Mouse (Mus musculus) bone marrow, adult 2 months (tissue): ENCODE results near the gene Nlgn1. TPM values are rescaled to one million over a fixed set of nuclear protein-coding genes. Genes with fewer than 3 reads are reported as not detected.

Experiments used
- H3K27ac ChIP-seq: fragments of 200-500 bp; 2 replicates; pipeline ENCODE4 v1.5.1; 2012; ENCODE audit warnings: low read depth, mild to moderate bottlenecking, control low read depth, inconsistent platforms, low read length; ENCODE audit not compliant: control insufficient read depth, poor library complexity, insufficient read depth
- H3K4me1 ChIP-seq: fragments of 200-500 bp; 2 replicates; pipeline ENCODE4 v1.6.1; 2011; ENCODE audit warnings: low read length; ENCODE audit not compliant: control insufficient read depth, insufficient read depth
- H3K4me3 ChIP-seq: fragments of 200-500 bp; replicated peaks from 2 replicates; pipeline ENCODE3; 2011; ENCODE audit warnings: mild to moderate bottlenecking, low read depth, low read length, control low read depth; ENCODE audit not compliant: control insufficient read depth
- CTCF ChIP-seq: fragments of 200-500 bp; IDR thresholded peaks from 2 replicates; pipeline ENCODE4 v1.5.1; 2011; ENCODE audit warnings: low read length, control low read depth; ENCODE audit not compliant: control insufficient read depth, insufficient read depth
- POLR2A ChIP-seq: fragments of 200-500 bp; IDR thresholded peaks from 2 replicates; pipeline ENCODE4 v1.6.1; 2011; ENCODE audit warnings: low read depth, mild to moderate bottlenecking, control low read depth, low read length, borderline replicate concordance; ENCODE audit not compliant: control insufficient read depth
- WGBS: fragments of 180-500 bp; shearing (Covaris S2); methylation state at CpG from one replicate; pipeline ENCODE4 v1.1.7; 2018; 5-methylcytosine and 5-hydroxymethylcytosine counted together
- polyA plus RNA-seq: library from polyadenylated mRNA; stranded (reverse); fragments of >200 nt; gene quantifications from 2 replicates; pipeline ENCODE4 v1.2.4, GENCODE M21; 2011; ENCODE audit warnings: low replicate concordance; ENCODE audit not compliant: missing spikeins, insufficient read depth, insufficient read length

The Nlgn1 gene
- polyA plus RNA-seq, 1 experiment = 1.5 TPM

DNA sequence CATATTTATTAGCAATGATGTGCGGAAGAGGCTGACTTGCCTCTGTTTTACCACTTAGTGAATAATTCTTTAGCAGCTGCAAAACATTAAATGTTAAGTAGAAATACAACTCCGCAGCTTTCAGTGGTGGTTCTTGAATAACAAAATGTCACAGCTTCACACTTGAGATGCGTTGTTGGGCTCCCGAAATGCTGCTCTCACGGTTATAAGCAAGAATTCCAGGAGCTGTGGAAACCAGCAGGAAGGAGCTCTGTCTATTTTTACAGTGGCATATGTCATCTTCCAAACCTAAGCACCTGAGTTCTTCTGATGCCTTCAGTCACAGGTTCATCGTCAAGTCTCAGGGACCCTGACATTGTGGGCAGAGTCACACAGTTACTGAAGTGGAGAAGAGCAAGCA, 556.8 kb downstream of the Nlgn1 start:
- Histone ChIP-seq H3K4me1 (no peaks in the 10 kb centered on the region; the same call in 1 of the 2 replicates), H3K4me3 (no peak overlapping the region), H3K27ac (no peak overlapping the region)
- TF ChIP-seq POLR2A = no peak
- TF ChIP-seq CTCF = no peak
- WGBS = 76% methylated on average over 6 of the region's 6 CpGs

GRCm38 (mm10) chr3:25773908-25774307, 558.4 kb downstream of the Nlgn1 start:
- Histone ChIP-seq H3K27ac (no peak overlapping the region), H3K4me1 (no peaks in the 10 kb centered on the region), H3K4me3 (no peak overlapping the region)
- WGBS = 68% methylated on average over 4 of the region's 4 CpGs
- TF ChIP-seq POLR2A (no peak), CTCF (no peak)

DNA sequence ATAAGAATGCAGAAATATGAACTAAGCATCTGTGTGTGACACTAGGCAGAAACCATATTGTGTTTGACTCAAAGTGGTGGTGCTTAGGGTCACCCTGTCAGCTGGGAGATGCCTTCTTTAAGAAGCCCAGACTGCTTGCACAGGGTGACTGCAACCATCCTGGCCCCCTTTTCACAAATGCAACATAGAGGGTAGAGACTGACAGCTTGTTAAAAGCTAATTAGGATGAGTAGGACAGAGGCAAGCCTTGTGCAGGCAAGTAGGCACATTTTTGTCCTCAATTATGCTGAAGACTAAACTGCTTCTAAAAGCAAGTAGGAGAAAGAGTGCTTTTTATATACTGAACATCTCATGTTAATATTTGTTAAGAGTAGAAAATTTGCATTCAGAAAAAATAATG, 558.8 kb downstream of the Nlgn1 start:
- no peak overlapping the region for H3K4me3 ChIP-seq
- H3K27ac ChIP-seq = no peak overlapping the region
- TF ChIP-seq POLR2A (no peak), CTCF (no peak)

GRCm38 (mm10) chr3:25763689-25764088, 568.6 kb downstream of the Nlgn1 start:
- H3K27ac ChIP-seq = no peak overlapping the region
- WGBS = 79% methylated on average over 4 of the region's 4 CpGs
- TF ChIP-seq CTCF (no peak), POLR2A (no peak)
- no peak overlapping the region for H3K4me3 ChIP-seq
- no peaks in the 10 kb centered on the region for H3K4me1 ChIP-seq

More for the DNA sequence above, 558.8 kb downstream of the Nlgn1 start:
- H3K4me1 ChIP-seq = no peaks in the 10 kb centered on the region

DNA sequence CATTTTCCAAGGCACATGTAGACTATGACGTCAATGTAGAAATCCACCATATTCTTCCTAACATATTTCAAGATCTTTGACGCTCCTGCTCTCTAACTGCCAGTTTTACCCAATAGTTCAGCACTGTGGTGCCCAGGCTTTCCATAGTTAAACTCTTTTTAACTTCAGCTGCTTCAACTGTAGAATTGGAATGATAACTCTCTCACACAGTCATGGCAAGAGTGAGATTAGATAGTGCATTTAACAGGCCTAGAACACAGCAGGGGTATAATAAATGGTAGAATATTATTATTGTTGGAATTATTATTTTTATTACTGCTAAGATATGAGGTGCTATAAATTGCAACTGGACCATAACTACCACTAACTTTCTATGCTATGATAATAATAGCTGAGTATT, 574.4 kb downstream of the Nlgn1 start:
- WGBS = 81% methylated on average over 2 of the region's 2 CpGs
- TF ChIP-seq POLR2A (no peak), CTCF (no peak)
- no peak overlapping the region for H3K4me3 ChIP-seq
- no peak overlapping the region for H3K27ac ChIP-seq
- no peaks in the 10 kb centered on the region for H3K4me1 ChIP-seq

- no peak overlapping the region for H3K4me3 ChIP-seq
These were observed 608.1 kb downstream of the Nlgn1 start for GRCm38 (mm10) chr3:25724111-25724510.

DNA sequence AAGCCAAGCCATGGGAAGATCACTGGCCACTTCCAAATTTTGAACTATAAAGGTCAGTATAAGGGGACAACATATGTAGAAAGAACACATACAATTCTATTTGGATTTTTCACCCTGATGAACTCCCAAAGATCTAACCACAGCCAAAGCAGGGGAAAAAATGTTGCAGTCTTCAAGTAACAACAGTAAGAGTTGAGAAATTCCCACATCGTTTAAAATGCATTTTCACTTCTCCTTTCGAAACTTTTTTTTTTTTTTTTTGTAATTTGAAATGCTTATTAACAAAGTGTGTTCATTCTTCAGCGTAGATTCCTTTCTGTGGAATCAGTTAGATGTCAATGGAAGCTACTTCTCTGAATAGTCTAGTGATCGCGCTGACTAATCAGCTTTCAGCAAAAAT, 610.8 kb downstream of the Nlgn1 start:
- H3K4me3 ChIP-seq = no peak overlapping the region
- no peak overlapping the region for H3K27ac ChIP-seq
- H3K4me1 ChIP-seq = no peaks in the 10 kb centered on the region
- WGBS = 66% methylated on average over 5 of the region's 5 CpGs
- TF ChIP-seq CTCF (no peak), POLR2A (no peak)

More at GRCm38 (mm10) chr3:25724111-25724510, 608.1 kb downstream of the Nlgn1 start:
- 79% methylated on average over 1 of the region's 1 CpGs for WGBS
- no peak overlapping the region for H3K27ac ChIP-seq
- H3K4me1 ChIP-seq = no peaks in the 10 kb centered on the region
- TF ChIP-seq CTCF (no peak), POLR2A (no peak)

GRCm38 (mm10) chr3:25707380-25707779, 624.9 kb downstream of the Nlgn1 start:
- WGBS = 67% methylated on average over 2 of the region's 2 CpGs
- TF ChIP-seq CTCF (no peak), POLR2A (no peak)
- no peak overlapping the region for H3K27ac ChIP-seq
- no peak overlapping the region for H3K4me3 ChIP-seq
- no peaks in the 10 kb centered on the region for H3K4me1 ChIP-seq

- H3K4me1 ChIP-seq = no peaks in the 10 kb centered on the region
- H3K27ac ChIP-seq = no peak overlapping the region
- no peak overlapping the region for H3K4me3 ChIP-seq
- 61% methylated on average over 1 of the region's 1 CpGs for WGBS
- TF ChIP-seq CTCF (no peak), POLR2A (no peak)
These were observed 635.0 kb downstream of the Nlgn1 start for GRCm38 (mm10) chr3:25697231-25697630.
